Mouse (Mus musculus) activated CD4-positive, CD25-positive, alpha-beta regulatory T cell, adult 4 months (primary cell): ENCODE data around the gene Wdr17. TPM values are rescaled to one million over a fixed set of nuclear protein-coding genes. Genes with fewer than 3 reads are reported as not detected.
"Not testable (repeated sequence)": the region's sequence is repeated elsewhere in the genome, so short reads cannot be mapped to it uniquely, and the experiment has no call there.

Experiments used
- ATAC-seq: one replicate; pipeline ENCODE4 v1.8.0; 2017
- polyA plus RNA-seq, 2 experiments: library from polyadenylated mRNA; unstranded; fragments of 100-300 nt; shearing (Covaris generic); gene quantifications; one replicate each; pipeline ENCODE4 v1.2.1; 2017

Gene Wdr17
- polyA plus RNA-seq, 2 experiments from 2014 or later, result 1.1 TPM; not detected in 1

- no peak for ATAC-seq
These were observed 94.9 kb downstream of the Wdr17 start for GRCm38 (mm10) chr8:54791858-54792698.

GRCm38 (mm10) chr8:54780134-54780942 lies 106.6 kb downstream of the Wdr17 start:
- ATAC-seq, result no peak

GRCm38 (mm10) chr8:54779317-54780133 lies 107.5 kb downstream of the Wdr17 start:
- no peak for ATAC-seq

GRCm38 (mm10) chr8:54777012-54777411 lies 110.0 kb downstream of the Wdr17 start:
- ATAC-seq, result peak; percentile 80

GRCm38 (mm10) chr8:54776241-54776640 lies 110.7 kb downstream of the Wdr17 start:
- no peak for ATAC-seq

- ATAC-seq, result no peak
These were observed 129.3 kb downstream of the Wdr17 start for GRCm38 (mm10) chr8:54757646-54758045.

GRCm38 (mm10) chr8:54736660-54737312 lies 150.2 kb downstream of the Wdr17 start:
- ATAC-seq, result no peak

- ATAC-seq, result no peak
These were observed 162.3 kb downstream of the Wdr17 start for GRCm38 (mm10) chr8:54724668-54725035.

- no peak for ATAC-seq
These were observed 162.9 kb downstream of the Wdr17 start for GRCm38 (mm10) chr8:54723976-54724667.

- ATAC-seq, result no peak
These were observed 168.5 kb downstream of the Wdr17 start for GRCm38 (mm10) chr8:54718515-54718914.

- no peak for ATAC-seq
These were observed 181.2 kb downstream of the Wdr17 start for GRCm38 (mm10) chr8:54705743-54706142.

GRCm38 (mm10) chr8:54671806-54672205 lies 215.2 kb downstream of the Wdr17 start:
- ATAC-seq, result no peak

- ATAC-seq, result no peak
These were observed 219.2 kb downstream of the Wdr17 start for GRCm38 (mm10) chr8:54667756-54668155.

GRCm38 (mm10) chr8:54660675-54661074 lies 226.3 kb downstream of the Wdr17 start:
- peak; percentile 72 for ATAC-seq

GRCm38 (mm10) chr8:54659703-54660102 lies 227.3 kb downstream of the Wdr17 start:
- ATAC-seq, result no peak

GRCm38 (mm10) chr8:54638634-54639033 lies 248.3 kb downstream of the Wdr17 start:
- ATAC-seq, result no peak

GRCm38 (mm10) chr8:54616710-54617109 lies 270.3 kb downstream of the Wdr17 start:
- not testable (repeated sequence) for ATAC-seq

- ATAC-seq, result no peak
These were observed 276.7 kb downstream of the Wdr17 start for GRCm38 (mm10) chr8:54610238-54610637.

GRCm38 (mm10) chr8:54609336-54609735 lies 277.6 kb downstream of the Wdr17 start:
- ATAC-seq, result no peak

- no peak for ATAC-seq
These were observed 283.5 kb downstream of the Wdr17 start for GRCm38 (mm10) chr8:54603440-54603839.

GRCm38 (mm10) chr8:54600671-54601251 lies 286.2 kb downstream of the Wdr17 start, which contains the start of gene Spata4:
TSS of gene Spata4 (plus strand) at chr8:54600781.
- ATAC-seq, result no peak
